Mouse (Mus musculus) lung, postnatal 0 days (tissue): Measurements from ENCODE around the gene Foxp4.

ENCODE experiments used
- CTCF ChIP-seq: IDR thresholded peaks from 2 replicates; pipeline ENCODE4 v1.5.1; 2016; ENCODE audit warnings: antibody characterized with exemption, mild to moderate bottlenecking
- EP300 ChIP-seq: IDR thresholded peaks from 2 replicates; pipeline ENCODE4 v1.6.1; 2016; ENCODE audit warnings: antibody characterized with exemption, mild to moderate bottlenecking, control low read depth

DNA sequence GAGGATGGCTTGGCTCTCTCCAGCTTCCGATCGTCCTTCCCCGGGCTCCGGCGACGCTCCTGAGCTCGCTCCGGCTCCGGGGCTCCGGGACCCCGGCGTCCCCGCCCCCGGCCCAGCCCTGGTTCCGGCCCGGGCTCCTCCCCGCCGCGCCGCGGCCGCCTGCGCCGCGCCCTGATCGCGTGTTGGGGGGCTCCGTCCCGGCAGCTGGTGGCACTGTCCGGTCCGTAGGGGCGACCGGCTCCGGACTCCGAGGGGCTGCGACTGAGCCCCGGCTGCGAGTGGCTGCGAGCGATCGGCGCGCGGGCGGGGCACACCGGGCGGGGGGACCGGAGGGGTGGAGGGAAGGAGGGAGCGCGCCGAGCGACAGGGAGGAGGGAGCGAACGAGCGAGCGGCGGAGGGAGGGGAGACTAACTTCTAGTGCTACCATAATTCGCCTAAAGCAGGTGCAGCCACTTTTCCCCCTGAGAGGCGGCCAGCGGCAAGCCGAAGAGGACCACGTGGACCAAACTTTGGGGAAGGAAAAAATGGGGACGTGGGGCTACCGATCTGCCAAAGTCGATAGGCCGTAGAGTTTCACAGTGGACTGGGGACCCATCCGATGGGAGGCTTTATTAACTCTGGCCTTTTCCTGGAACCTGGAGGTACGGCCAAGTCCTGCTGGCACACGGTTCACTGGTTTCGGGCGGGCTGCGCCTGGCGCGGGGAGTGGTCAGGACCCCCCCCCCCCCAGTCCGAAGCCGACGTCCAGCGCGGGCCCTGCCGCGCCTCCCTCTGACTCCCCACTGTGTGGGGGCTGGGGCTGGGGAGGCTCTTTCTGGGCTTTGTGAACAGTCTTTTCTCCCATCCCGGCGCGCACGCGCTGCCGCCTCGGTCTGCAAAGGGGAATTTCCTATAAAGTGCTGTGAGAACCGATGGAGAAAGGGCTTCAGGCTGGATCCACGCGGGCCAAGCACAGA lies at the start of gene Foxp4:
- no peak; the same call in 1 of the 2 replicates for TF ChIP-seq CTCF
- TF ChIP-seq EP300: no peak
